Mouse (Mus musculus) cortical plate, adult 2 months (tissue): ENCODE data around the gene Fermt3.

Source experiments
- CTCF ChIP-seq: fragments of 200-500 bp; IDR thresholded peaks from 2 replicates; pipeline ENCODE4 v1.5.1; 2011; ENCODE audit warnings: mild to moderate bottlenecking, control low read depth, low read length; ENCODE audit not compliant: insufficient read depth; ENCODE audit errors: extremely low read depth
- POLR2A ChIP-seq: fragments of 200-500 bp; IDR thresholded peaks from 2 replicates; pipeline ENCODE4 v1.6.1; 2011; ENCODE audit warnings: mild to moderate bottlenecking, low read length, control low read depth; ENCODE audit not compliant: insufficient read depth; ENCODE audit errors: extremely low read depth

GRCm38 (mm10) chr19:6975537-6976521, 43.4 kb downstream of the Fermt3 start, which contains the start of gene Plcb3:
- TF ChIP-seq CTCF (no peak), POLR2A (0 out of 2 replicates have a peak, but pooled peaks have one; percentile 5)
